Mouse (Mus musculus) embryonic facial prominence, embryonic 14.5 days (tissue): Measurements from ENCODE around the gene Doxl2. TPM values are rescaled to one million over a fixed set of nuclear protein-coding genes. Genes with fewer than 3 reads are reported as not detected.
A peak's percentile ranks its signal among the peaks of the same experiment; 100 is the strongest.

Experiments used
- ATAC-seq: fragments of 200-750 bp; cut with Nextera tagmentation; 2 replicates; pipeline ENCODE4 v1.8.0; 2017; ENCODE audit warnings: low read depth, moderate number of reproducible peaks, moderate TSS enrichment
- DNase-seq: peaks from one replicate; pipeline ENCODE4 v3.0.0-alpha.2; 2015; ENCODE audit warnings: low spot score
- H3K27ac ChIP-seq: fragments of 300-500 bp; sonication (generic); replicated peaks from 2 replicates; pipeline ENCODE4 v1.5.1; 2014; ENCODE audit warnings: low read depth, mild to moderate bottlenecking, low read length, moderate library complexity
- H3K27me3 ChIP-seq: fragments of 300-500 bp; sonication (generic); replicated peaks from 2 replicates; pipeline ENCODE4 v1.6.1; 2014; ENCODE audit warnings: low read length; ENCODE audit not compliant: control insufficient read depth, insufficient read depth
- H3K36me3 ChIP-seq: fragments of 300-500 bp; sonication (generic); 2 replicates; pipeline ENCODE4 v1.6.1; 2014; ENCODE audit warnings: low read length, mixed read lengths; ENCODE audit not compliant: control insufficient read depth, insufficient read depth
- H3K4me1 ChIP-seq: fragments of 300-500 bp; sonication (generic); 2 replicates; pipeline ENCODE4 v1.6.1; 2014; ENCODE audit warnings: antibody characterized with exemption, low read length; ENCODE audit not compliant: control insufficient read depth, insufficient read depth
- H3K4me2 ChIP-seq: fragments of 300-500 bp; sonication (generic); 2 replicates; pipeline ENCODE4 v1.6.1; 2014; ENCODE audit warnings: low read depth, mild to moderate bottlenecking, low read length, moderate library complexity, mixed read lengths
- H3K4me3 ChIP-seq: fragments of 300-500 bp; sonication (generic); 2 replicates; pipeline ENCODE4 v1.5.1; 2014; ENCODE audit warnings: low read depth, mild to moderate bottlenecking, low read length
- H3K9ac ChIP-seq: fragments of 300-500 bp; sonication (generic); 2 replicates; pipeline ENCODE4 v1.6.1; 2014; ENCODE audit warnings: low read depth, mild to moderate bottlenecking, low read length, moderate library complexity, mixed read lengths
- H3K9me3 ChIP-seq: fragments of 300-500 bp; sonication (generic); 2 replicates; pipeline ENCODE4 v1.6.1; 2016; ENCODE audit warnings: low read length; ENCODE audit not compliant: control insufficient read depth
- WGBS: fragments of 180-500 bp; shearing (Covaris S2); extraction: QIAGEN DNeasy Blood & Tissue Kit; methylation state at CpG from one replicate; pipeline ENCODE4 v1.1.7; 2014; 5-methylcytosine and 5-hydroxymethylcytosine counted together
- polyA plus RNA-seq: library from polyadenylated mRNA; unstranded; fragments of >200 nt; fragmentation: Nextera tagmentation; extraction: Ambion mirVana; gene quantifications from 2 replicates; pipeline ENCODE4 v1.2.1, GENCODE M21; 2014

Doxl2 gene
- polyA plus RNA-seq, 1 experiment from 2014 or later: not detected

DNA sequence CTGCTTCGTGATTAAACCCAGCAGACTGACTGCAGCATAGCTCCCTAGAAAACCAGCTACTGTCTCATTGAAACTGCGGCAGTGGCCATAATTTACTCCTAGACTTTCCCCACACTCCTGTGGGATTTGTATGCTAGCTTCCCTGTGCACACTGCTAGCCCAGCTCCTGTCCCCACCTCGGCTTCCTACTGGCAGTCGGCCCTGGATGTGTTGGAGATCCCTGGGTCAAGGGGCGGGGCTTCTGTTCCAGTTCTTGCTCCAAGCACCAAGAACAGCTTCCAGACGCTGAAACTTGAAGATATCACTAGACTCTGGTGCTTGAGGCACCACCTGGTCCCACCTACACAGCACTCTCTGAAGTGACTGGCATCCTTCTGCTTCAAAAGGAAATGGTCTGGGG, 23.4 kb downstream of the Doxl2 start:
- Histone ChIP-seq H3K9ac (no peak overlapping the region), H3K4me1 (no peaks in the 10 kb centered on the region), H3K36me3 (no peaks in the 10 kb centered on the region), H3K4me2 (no peak overlapping the region), H3K27me3 (no peaks in the 10 kb centered on the region), H3K9me3 (no peaks in the 10 kb centered on the region), H3K27ac (no peak overlapping the region), H3K4me3 (no peak overlapping the region)
- DNase-seq (no peak), ATAC-seq (no peak)
- WGBS: 50% methylated on average over 6 of the region's 6 CpGs

DNA sequence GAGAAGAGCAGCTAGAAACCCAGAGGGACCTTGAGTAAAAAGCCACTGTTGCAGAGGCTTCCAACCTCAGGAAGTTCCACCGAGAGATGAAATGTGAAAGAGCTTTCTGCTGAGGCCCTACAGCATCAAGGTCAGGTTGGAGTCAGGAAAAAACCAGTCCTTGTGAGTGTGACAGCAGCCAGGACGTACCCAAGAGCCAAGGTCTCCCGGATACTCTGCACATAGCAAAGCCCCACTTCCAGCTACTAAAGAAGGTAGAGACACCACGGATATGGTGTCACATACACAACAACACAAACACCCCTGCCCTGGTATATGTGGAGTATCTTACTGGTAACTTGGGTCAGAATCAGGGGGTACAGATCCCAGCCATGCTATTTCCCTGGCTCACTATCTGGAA, 24.0 kb downstream of the Doxl2 start:
- no peak overlapping the region for H3K27ac ChIP-seq
- H3K27me3 ChIP-seq: no peaks in the 10 kb centered on the region
- no peaks in the 10 kb centered on the region for H3K36me3 ChIP-seq
- no peak for ATAC-seq
- H3K4me1 ChIP-seq: no peaks in the 10 kb centered on the region
- H3K4me2 ChIP-seq: no peak overlapping the region
- H3K9ac ChIP-seq: no peak overlapping the region
- DNase-seq: no peak
- WGBS: 88% methylated on average over 4 of the region's 4 CpGs
- no peak overlapping the region for H3K4me3 ChIP-seq
- no peaks in the 10 kb centered on the region for H3K9me3 ChIP-seq

DNA sequence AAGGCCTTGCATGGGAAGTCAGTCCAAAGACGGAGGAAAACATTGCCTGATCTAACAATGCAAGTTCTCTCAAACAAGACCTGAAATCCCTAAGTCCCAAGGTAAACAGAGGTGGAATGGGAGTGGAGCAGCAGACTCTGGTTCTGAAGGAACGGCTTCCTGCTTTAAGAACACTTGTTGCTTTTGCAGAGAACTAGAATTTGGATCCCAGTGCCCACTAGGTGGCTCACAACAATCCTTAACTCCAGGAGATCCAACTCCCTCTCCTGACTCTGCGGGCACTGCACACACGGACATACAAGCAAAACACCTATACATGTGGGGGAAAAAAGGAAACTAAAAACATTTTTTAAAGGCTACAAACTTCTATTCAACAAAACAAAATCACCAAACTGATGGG, 28.6 kb downstream of the Doxl2 start:
- 39% methylated on average over 4 of the region's 4 CpGs for WGBS
- H3K36me3 ChIP-seq: no peaks in the 10 kb centered on the region
- ATAC-seq: no peak

DNA sequence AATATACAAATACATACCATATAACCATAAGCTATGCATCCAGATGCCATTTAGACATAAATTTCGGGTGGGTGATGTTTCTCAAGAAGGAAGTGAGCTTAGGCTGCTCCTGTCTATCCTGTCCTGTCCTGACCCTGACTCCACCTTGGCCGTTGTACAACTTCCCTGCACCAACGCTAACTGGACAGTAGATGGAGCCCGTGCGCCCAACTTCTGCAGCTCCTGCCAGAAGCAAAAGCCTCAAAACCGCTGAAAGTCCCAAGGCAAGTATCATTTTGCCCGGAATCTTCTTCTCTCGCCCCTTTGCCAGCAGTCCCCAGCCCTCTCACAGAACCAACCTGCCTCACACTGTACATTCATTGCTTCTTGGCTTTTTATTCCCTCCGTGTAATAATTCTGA, 33.2 kb downstream of the Doxl2 start:
- H3K9ac ChIP-seq: 0 out of 2 replicates have a peak overlapping the region, but pooled peaks have one; percentile 36
- peak overlapping the region; percentile 48 for H3K4me2 ChIP-seq
- H3K27me3 ChIP-seq: no peaks in the 10 kb centered on the region
- 2% methylated on average over 9 of the region's 9 CpGs for WGBS
- no peaks in the 10 kb centered on the region for H3K36me3 ChIP-seq
- no peak for ATAC-seq
- H3K4me3 ChIP-seq: peak overlapping the region; percentile 27
- DNase-seq: peak; percentile 84
- H3K4me1 ChIP-seq: peaks cover 8% of the 10 kb centered on the region; the same call in 1 of the 2 replicates
- no peak overlapping the region for H3K27ac ChIP-seq
- no peaks in the 10 kb centered on the region for H3K9me3 ChIP-seq

More for the DNA sequence above, 28.6 kb downstream of the Doxl2 start:
- H3K9ac ChIP-seq: no peak overlapping the region
- H3K9me3 ChIP-seq: no peaks in the 10 kb centered on the region
- no peak overlapping the region for H3K27ac ChIP-seq
- peak; percentile 19 for DNase-seq
- no peak overlapping the region for H3K4me3 ChIP-seq
- H3K4me1 ChIP-seq: peaks cover under 1% of the 10 kb centered on the region; the same call in 1 of the 2 replicates
- H3K4me2 ChIP-seq: no peak overlapping the region
- no peaks in the 10 kb centered on the region for H3K27me3 ChIP-seq

DNA sequence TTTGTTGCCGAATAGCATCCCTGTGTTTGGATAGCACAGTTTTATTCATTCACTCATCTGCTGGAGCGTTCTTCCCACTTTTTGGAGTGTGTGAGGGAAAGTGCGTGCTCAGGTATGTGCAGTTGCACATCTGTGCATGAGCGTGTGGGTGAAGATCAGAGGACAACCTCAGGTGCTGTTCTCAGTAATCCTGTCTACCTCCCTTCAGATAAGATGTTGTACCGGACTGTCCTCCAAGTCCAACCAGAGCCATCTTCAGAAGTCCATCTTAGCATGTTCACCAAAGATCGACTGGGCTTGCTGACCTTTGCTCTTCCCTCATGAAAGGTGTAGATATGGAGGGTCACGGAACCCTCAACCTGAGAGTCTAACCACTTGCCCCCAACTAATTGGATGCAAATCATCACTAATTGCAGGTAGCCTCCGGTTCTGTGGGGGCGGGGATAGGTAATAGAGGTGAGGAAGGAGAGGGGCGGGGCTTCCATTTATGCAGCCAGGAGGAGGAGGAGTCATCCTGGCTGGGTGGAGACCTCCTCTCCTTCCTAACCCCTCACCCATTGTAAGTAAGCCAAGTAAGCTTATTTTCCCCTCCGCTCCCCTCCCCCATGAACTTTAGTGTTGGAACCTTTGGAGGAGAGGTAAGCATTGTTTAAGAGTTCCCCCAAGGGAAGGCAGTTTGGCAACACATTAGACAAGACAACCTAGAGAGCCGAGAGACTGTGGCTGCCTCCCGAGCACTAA, 33.8 kb downstream of the Doxl2 start:
- peaks cover 8% of the 10 kb centered on the region; the same call in 1 of the 2 replicates for H3K4me1 ChIP-seq
- 0 out of 2 replicates have a peak overlapping the region, but pooled peaks have one; percentile 36 for H3K9ac ChIP-seq
- H3K4me2 ChIP-seq: peak overlapping the region; percentile 48
- ATAC-seq (peak; percentile 9; the same call in 1 of the 2 replicates), DNase-seq (peak; percentile 63)
- no peak overlapping the region for H3K27ac ChIP-seq
- WGBS: 18% methylated on average over 13 of the region's 13 CpGs
- H3K36me3 ChIP-seq: no peaks in the 10 kb centered on the region
- H3K4me3 ChIP-seq: peak overlapping the region; percentile 27
- no peaks in the 10 kb centered on the region for H3K9me3 ChIP-seq
- H3K27me3 ChIP-seq: no peaks in the 10 kb centered on the region

DNA sequence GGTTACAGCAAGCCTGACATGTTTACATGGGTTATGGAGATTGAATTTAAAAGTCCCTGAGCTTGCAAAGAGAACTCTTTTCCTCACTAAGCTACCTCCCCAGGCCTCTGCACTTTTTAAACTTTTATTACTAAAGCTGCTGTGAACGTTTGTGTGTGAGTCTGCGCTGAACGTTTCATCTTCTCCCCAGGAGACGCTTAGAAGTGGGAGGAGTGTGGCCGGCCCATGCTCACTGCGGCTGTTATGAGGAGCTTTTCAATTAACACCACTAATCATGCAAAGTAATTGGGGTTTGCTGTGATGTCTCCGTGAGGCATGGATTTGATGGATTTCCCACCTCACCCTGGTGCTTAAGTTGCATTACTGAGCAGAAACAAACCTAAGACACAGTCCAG, 34.4 kb downstream of the Doxl2 start:
- ATAC-seq: 0 out of 2 replicates have a peak, but pooled peaks have one; percentile 44
- Histone ChIP-seq H3K4me3 (0 out of 2 replicates have a peak overlapping the region, but pooled peaks have one; percentile 27), H3K4me2 (peak overlapping the region; percentile 48), H3K9ac (no peak overlapping the region), H3K36me3 (no peaks in the 10 kb centered on the region), H3K4me1 (peaks cover 8% of the 10 kb centered on the region; the same call in 1 of the 2 replicates), H3K9me3 (no peaks in the 10 kb centered on the region), H3K27me3 (no peaks in the 10 kb centered on the region), H3K27ac (no peak overlapping the region)
- DNase-seq: no peak
- WGBS: 35% methylated on average over 7 of the region's 7 CpGs

DNA sequence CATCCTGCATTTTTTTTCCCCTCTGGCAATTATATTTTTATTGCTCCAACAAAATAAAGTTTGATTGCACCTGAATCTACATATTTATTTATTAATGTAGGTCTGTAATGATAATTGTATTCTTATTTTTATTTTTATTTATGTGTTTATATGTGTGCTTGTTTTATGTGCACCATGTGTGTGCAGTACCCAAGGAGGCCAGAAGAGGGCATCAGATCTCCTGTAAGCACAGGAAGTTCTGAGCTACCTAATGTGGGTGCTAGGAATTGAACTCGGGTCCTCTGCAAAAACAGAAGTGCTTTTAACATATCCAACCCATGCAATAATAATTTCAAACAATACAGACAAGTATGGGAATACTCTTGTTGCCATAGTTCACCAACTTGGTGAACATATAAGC, 34.9 kb downstream of the Doxl2 start:
- ATAC-seq: no peak
- H3K4me2 ChIP-seq: no peak overlapping the region
- DNase-seq: no peak
- no peak overlapping the region for H3K9ac ChIP-seq
- H3K27ac ChIP-seq: no peak overlapping the region
- H3K4me1 ChIP-seq: peaks cover 8% of the 10 kb centered on the region; the same call in 1 of the 2 replicates
- H3K27me3 ChIP-seq: no peaks in the 10 kb centered on the region
- WGBS: 87% methylated on average over 1 of the region's 1 CpGs
- H3K36me3 ChIP-seq: no peaks in the 10 kb centered on the region
- no peak overlapping the region for H3K4me3 ChIP-seq
- no peaks in the 10 kb centered on the region for H3K9me3 ChIP-seq

DNA sequence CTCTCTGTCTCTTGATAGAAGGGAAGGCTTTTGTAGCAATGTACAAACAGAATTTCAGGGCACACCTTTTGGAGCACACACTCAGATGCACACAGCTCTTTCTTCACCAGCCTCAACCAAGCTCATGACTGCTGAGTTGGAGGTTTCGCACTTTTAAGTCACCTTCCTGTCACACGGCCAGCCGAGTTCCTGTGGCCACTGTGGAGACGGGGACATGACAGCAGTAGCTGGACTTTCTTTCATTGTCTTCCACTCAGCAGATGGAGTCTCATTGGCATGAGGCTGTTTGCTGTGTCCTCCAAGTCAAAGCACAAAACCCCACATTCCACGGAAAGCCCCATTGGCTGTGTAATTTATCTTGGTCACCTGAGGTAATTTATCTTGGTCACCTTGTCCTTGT, 36.4 kb downstream of the Doxl2 start:
- Histone ChIP-seq H3K4me3 (no peak overlapping the region), H3K9me3 (no peaks in the 10 kb centered on the region), H3K36me3 (no peaks in the 10 kb centered on the region), H3K27me3 (no peaks in the 10 kb centered on the region), H3K27ac (no peak overlapping the region), H3K4me2 (no peak overlapping the region), H3K4me1 (peaks cover 8% of the 10 kb centered on the region; the same call in 1 of the 2 replicates), H3K9ac (no peak overlapping the region)
- ATAC-seq (no peak), DNase-seq (no peak)
- 77% methylated on average over 5 of the region's 5 CpGs for WGBS

DNA sequence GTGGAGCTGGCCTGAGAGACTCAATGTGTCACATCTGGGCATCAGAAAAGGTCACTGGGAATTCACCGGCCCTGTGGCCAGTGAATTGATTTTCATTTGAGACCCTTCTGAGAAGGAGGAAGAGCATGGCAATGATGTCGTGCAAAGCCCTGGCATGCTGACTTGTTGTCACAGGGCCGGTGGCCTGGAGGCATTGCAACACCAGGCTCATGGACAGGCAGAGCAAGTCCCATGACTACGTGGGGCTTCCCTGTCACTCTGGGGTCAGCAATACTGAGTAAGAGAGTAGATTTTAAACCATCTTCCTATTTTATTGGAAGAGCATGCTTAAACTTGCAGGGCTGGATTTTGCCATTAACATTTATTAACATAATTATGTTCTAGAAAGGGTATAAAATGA, 38.3 kb downstream of the Doxl2 start:
- Histone ChIP-seq H3K27me3 (no peaks in the 10 kb centered on the region), H3K9ac (no peak overlapping the region), H3K36me3 (no peaks in the 10 kb centered on the region), H3K4me3 (no peak overlapping the region), H3K4me2 (no peak overlapping the region), H3K4me1 (peaks cover 8% of the 10 kb centered on the region; the same call in 1 of the 2 replicates), H3K9me3 (no peaks in the 10 kb centered on the region), H3K27ac (no peak overlapping the region)
- no peak for ATAC-seq
- DNase-seq: no peak
- 64% methylated on average over 4 of the region's 4 CpGs for WGBS
